Mouse (Mus musculus): ENCODE data around the gene Gm49355.
"Not testable (repeated sequence)": the region's sequence is repeated elsewhere in the genome, so short reads cannot be mapped to it uniquely, and the experiment has no call there.

Gene Gm49355

GRCm38 (mm10) chr14:12283641-12284040 lies at the start of gene Gm49355:
Gene Gm49355 (plus strand): TSS chr14:12283976.
- no peak for DNase-seq (ENCODE audit: low read depth, low spot score)

- DNase-seq (ENCODE audit: low read depth, low spot score): no peak
These were observed 40.0 kb upstream of the Gm49355 start for GRCm38 (mm10) chr14:12243726-12244125.

- DNase-seq (ENCODE audit: low read depth, low spot score): no peak
These were observed 7.7 kb upstream of the Gm49355 start for GRCm38 (mm10) chr14:12276031-12276430.

GRCm38 (mm10) chr14:12284141-12284912 lies 551 bp downstream of the Gm49355 start, which contains the start of gene 3830406C13Rik:
Gene 3830406C13Rik (plus strand): TSS chr14:12284173.
- peak; percentile 74 for DNase-seq (ENCODE audit: low read depth, low spot score)

- DNase-seq (ENCODE audit: low read depth, low spot score): not testable (repeated sequence)
These were observed 6.0 kb downstream of the Gm49355 start for GRCm38 (mm10) chr14:12289747-12290146.

- DNase-seq (ENCODE audit: low read depth, low spot score): no peak
These were observed 12.6 kb downstream of the Gm49355 start for GRCm38 (mm10) chr14:12296391-12296790.

GRCm38 (mm10) chr14:12299171-12299570 lies 15.4 kb downstream of the Gm49355 start:
- DNase-seq (ENCODE audit: low read depth, low spot score): no peak

- DNase-seq (ENCODE audit: low read depth, low spot score): no peak
These were observed 15.9 kb downstream of the Gm49355 start for GRCm38 (mm10) chr14:12299654-12300053.

GRCm38 (mm10) chr14:12300275-12300674 lies 16.5 kb downstream of the Gm49355 start:
- no peak for DNase-seq (ENCODE audit: low read depth, low spot score)

GRCm38 (mm10) chr14:12300677-12301076 lies 16.9 kb downstream of the Gm49355 start:
- peak; percentile 6 for DNase-seq (ENCODE audit: low read depth, low spot score)

GRCm38 (mm10) chr14:12303106-12303505 lies 19.3 kb downstream of the Gm49355 start:
- DNase-seq (ENCODE audit: low read depth, low spot score): no peak

- no peak for DNase-seq (ENCODE audit: low read depth, low spot score)
These were observed 49.8 kb downstream of the Gm49355 start for GRCm38 (mm10) chr14:12333622-12334021.

- DNase-seq (ENCODE audit: low read depth, low spot score): no peak
These were observed 51.1 kb downstream of the Gm49355 start for GRCm38 (mm10) chr14:12334925-12335324.

- DNase-seq (ENCODE audit: low read depth, low spot score): no peak
These were observed 53.7 kb downstream of the Gm49355 start for GRCm38 (mm10) chr14:12337421-12337997.

GRCm38 (mm10) chr14:12337998-12338809 lies 54.4 kb downstream of the Gm49355 start:
- no peak for DNase-seq (ENCODE audit: low read depth, low spot score)

GRCm38 (mm10) chr14:12338811-12339565 lies 55.2 kb downstream of the Gm49355 start:
- DNase-seq (ENCODE audit: low read depth, low spot score): no peak

- no peak for DNase-seq (ENCODE audit: low read depth, low spot score)
These were observed 56.7 kb downstream of the Gm49355 start for GRCm38 (mm10) chr14:12340238-12341074.

- DNase-seq (ENCODE audit: low read depth, low spot score): no peak
These were observed 57.5 kb downstream of the Gm49355 start for GRCm38 (mm10) chr14:12341075-12341788.

- DNase-seq (ENCODE audit: low read depth, low spot score): no peak
These were observed 58.1 kb downstream of the Gm49355 start for GRCm38 (mm10) chr14:12341789-12342457.
